19 mouse cellular contexts compared by ENCODE assay signal in genomic region chr3:33989302-33989701, GRCm38 (mm10). TPM values are rescaled to one million over a fixed set of nuclear protein-coding genes. Genes with fewer than 3 reads are reported as not detected.
DNase-seq lines count a peak whose midpoint lies in the region; ATAC-seq and TF ChIP-seq lines count a peak whose summit lies in the region.
"Had no signal": no experiment of that assay in that cellular context is flagged by ENCODE, and none has a peak within 500 bp of the region (broad histone marks: within the 10 kb centered on the region; RNA-seq: fewer than 3 reads in every experiment).

No protein-coding gene starts in this region.

- H3K27me3 ChIP-seq in heart, embryonic 13.5 days (replicated peaks), result no peaks in the 10 kb centered on the region
- H3K27me3 ChIP-seq in limb, embryonic 10.5 days (ENCODE audit: low read depth, poor library complexity, severe bottlenecking), result no peaks in the 10 kb centered on the region
- H3K27me3 ChIP-seq: forebrain, embryonic 12.5 days; hindbrain, embryonic 15.5 days had no signal

- H3K36me3 ChIP-seq in heart, embryonic 13.5 days, result no peaks in the 10 kb centered on the region
- no peaks in the 10 kb centered on the region for H3K36me3 ChIP-seq in limb, embryonic 10.5 days
- H3K36me3 ChIP-seq: forebrain, embryonic 12.5 days; hindbrain, embryonic 15.5 days had no signal

- no peak for TF ChIP-seq CTCF in gastrocnemius, adult 2 months (IDR thresholded peaks at IDR 0.05)

- H3K4me3 ChIP-seq in gastrocnemius, adult 2 months, result peak overlapping the region; percentile 67
- peak overlapping the region; percentile 32 for H3K4me3 ChIP-seq in heart, embryonic 13.5 days
- no peak overlapping the region for H3K4me3 ChIP-seq in limb, embryonic 10.5 days
- H3K4me3 ChIP-seq: forebrain, embryonic 12.5 days; hindbrain, embryonic 15.5 days had no signal

- 25% methylated on average over 8 of the region's 8 CpGs for WGBS in heart, embryonic 13.5 days
- WGBS in limb, embryonic 10.5 days, result 87% methylated on average over 8 of the region's 8 CpGs

- peak overlapping the region; percentile 41 for H3K9ac ChIP-seq in heart, embryonic 13.5 days
- H3K9ac ChIP-seq: forebrain, embryonic 12.5 days; hindbrain, embryonic 15.5 days; lung, embryonic 14.5 days had no signal

- H3K4me1 ChIP-seq in heart, embryonic 13.5 days, result peaks cover 38% of the 10 kb centered on the region
- H3K4me1 ChIP-seq in limb, embryonic 10.5 days, result no peaks in the 10 kb centered on the region
- H3K4me1 ChIP-seq: forebrain, embryonic 12.5 days; hindbrain, embryonic 15.5 days had no signal

- peak; percentile 63 for DNase-seq in gastrocnemius, adult 2 months
- no peak for DNase-seq in gastrocnemius, postnatal 4 days (ENCODE audit: low spot score in 2 of 2)
- DNase-seq in gastrocnemius, postnatal 25 days, result peak; percentile 10
- peak; percentile 69 for DNase-seq in heart, postnatal 4 days
- no peak for DNase-seq in spleen, adult 18-20 months
- no peak for DNase-seq in cerebellum, adult 8-10 months
- no peak for DNase-seq in limb, embryonic 10.5 days (ENCODE audit: low spot score)
- DNase-seq: cerebellum, adult 18-20 months; kidney, postnatal 36 days; lung, embryonic 14.5 days; midbrain, embryonic 14.5 days; right cerebral cortex, postnatal 14 days; thymus, adult 18-20 months had no signal

- peak overlapping the region; percentile 59 for H3K4me2 ChIP-seq in heart, embryonic 13.5 days
- H3K4me2 ChIP-seq: forebrain, embryonic 12.5 days; hindbrain, embryonic 15.5 days; liver, embryonic 11.5 days; lung, embryonic 14.5 days had no signal

- intact Hi-C loops in gastrocnemius, adult 2 months (cut with DNase I), result no loop called here

- peak overlapping the region; percentile 92 for H3K27ac ChIP-seq in gastrocnemius, adult 2 months
- H3K27ac ChIP-seq in heart, embryonic 13.5 days (replicated peaks), result peak overlapping the region; percentile 92
- H3K27ac ChIP-seq in limb, embryonic 10.5 days, result no peak overlapping the region
- H3K27ac ChIP-seq: forebrain, embryonic 12.5 days; hindbrain, embryonic 15.5 days had no signal

- ATAC-seq in heart, embryonic 13.5 days (ENCODE audit: extremely low read depth, insufficient number of reproducible peaks, low FRiP score, low TSS enrichment), result peak; percentile 89
- ATAC-seq: activated CD4-positive, CD25-positive, alpha-beta regulatory T cell, adult 4 months; intestine, postnatal 0 days had no signal

- H3K9me3 ChIP-seq in heart, embryonic 13.5 days, result no peaks in the 10 kb centered on the region
- H3K9me3 ChIP-seq in limb, embryonic 10.5 days (replicated peaks), result no peaks in the 10 kb centered on the region
- H3K9me3 ChIP-seq: forebrain, embryonic 12.5 days; hindbrain, embryonic 15.5 days had no signal

RNA-seq across cellular contexts. Expression of gene Fxr1, which starts 30.4 kb away (rescaled TPM):
- 100 to 1,000 TPM; 397 to 430 TPM for total RNA-seq in gastrocnemius, adult 2 months (2021)
- total RNA-seq in gastrocnemius, postnatal 4 days (2021), result 100 to 1,000 TPM; 347 to 401 TPM
- total RNA-seq in gastrocnemius, postnatal 25 days (2021), result 100 to 1,000 TPM; 381 to 419 TPM
- polyA plus RNA-seq in heart, embryonic 13.5 days (2015; fragmentation: Nextera tagmentation; extraction: Ambion mirVana), result 63.6 and 68.8 TPM in 2 replicates
- 100 to 1,000 TPM; 161 to 166 TPM for total RNA-seq in heart, postnatal 4 days (2021)
- polyA plus RNA-seq in limb, embryonic 10.5 days (2016; fragmentation: Nextera tagmentation; extraction: Ambion mirVana), result 56.1 and 60.7 TPM in 2 replicates

Comparison
In these comparisons a context has a peak if more than half of its experiments do, and no peak if none do; other contexts are left out.
1. DNase-seq: peak in gastrocnemius, adult 2 months (single experiment), gastrocnemius, postnatal 25 days (single experiment) and heart, postnatal 4 days (single experiment); none in gastrocnemius, postnatal 4 days (0 of 2), spleen, adult 18-20 months (0 of 2), cerebellum, adult 8-10 months (single experiment) and limb, embryonic 10.5 days (single experiment).